Mouse (Mus musculus) G1E (cell line): ENCODE results near the gene Olfr105-ps. TPM values are rescaled to one million over a fixed set of nuclear protein-coding genes. Genes with fewer than 3 reads are reported as not detected.

Source experiments
- ATAC-seq: 2 replicates; pipeline ENCODE4 v1.8.0; 2016; ENCODE audit warnings: mild to moderate bottlenecking; ENCODE audit not compliant: insufficient number of reproducible peaks, poor library complexity, low FRiP score, severe bottlenecking; ENCODE audit errors: extremely low read depth
- DNase-seq: peaks from one replicate; pipeline ENCODE4 v3.0.0; 2012; ENCODE audit warnings: low spot score
- H3K27me3 ChIP-seq: 2 replicates; pipeline ENCODE4 v1.6.1; 2012; ENCODE audit warnings: mild to moderate bottlenecking, low read length, inconsistent platforms; ENCODE audit not compliant: insufficient read depth
- H3K36me3 ChIP-seq: replicated peaks from 2 replicates; pipeline ENCODE3; 2012; ENCODE audit warnings: mild to moderate bottlenecking, inconsistent platforms
- H3K4me1 ChIP-seq: 2 replicates; pipeline ENCODE4 v1.6.1; 2012; ENCODE audit warnings: low read depth, low read length, inconsistent platforms, mixed read lengths; ENCODE audit not compliant: insufficient read depth
- H3K4me3 ChIP-seq: 2 replicates; pipeline ENCODE4 v1.5.1; 2012; ENCODE audit warnings: low read depth, mild to moderate bottlenecking, inconsistent platforms, low read length, moderate library complexity, mixed read lengths
- H3K9me3 ChIP-seq: replicated peaks from 2 replicates; pipeline ENCODE4 v1.6.1; 2012; ENCODE audit warnings: inconsistent platforms
- CTCF ChIP-seq: IDR thresholded peaks from 2 replicates; pipeline ENCODE4 v1.5.1; 2012; ENCODE audit warnings: low read depth, low read length, inconsistent platforms, mixed read lengths
- GATA1 ChIP-seq: IDR thresholded peaks from 2 replicates; pipeline ENCODE4 v1.6.1; 2012; ENCODE audit warnings: borderline replicate concordance, low read length, inconsistent platforms, mixed read lengths
- GATA2 ChIP-seq: IDR thresholded peaks from 2 replicates; pipeline ENCODE4 v1.6.1; 2012; ENCODE audit warnings: low read depth, low read length, inconsistent platforms, borderline replicate concordance
- POLR2AphosphoS5 ChIP-seq: IDR thresholded peaks from 2 replicates; pipeline ENCODE4 v1.6.1; 2012; ENCODE audit warnings: low read depth, low read length, inconsistent platforms; ENCODE audit not compliant: insufficient replicate concordance
- TAL1 ChIP-seq: conservative IDR thresholded peaks from 2 replicates; pipeline ENCODE4 v1.6.1; 2012; ENCODE audit warnings: low read depth, low read length, inconsistent platforms, mixed read lengths
- polyA plus RNA-seq: library from polyadenylated mRNA; stranded (reverse); fragments of >175 nt; gene quantifications from 2 replicates; pipeline ENCODE4 v1.2.3, GENCODE M21; 2012
- total RNA-seq, 2 experiments: library from RNA; stranded (forward) in 1 of 2; stranded (reverse) in 1 of 2; fragments of 200-1000 nt in 1 of 2; fragments of >200 nt in 1 of 2; fragmentation: Nextera tagmentation in 1 of 2; gene quantifications; 2 replicates each; pipeline ENCODE4 v1.2.3; 2014 to 2017

The Olfr105-ps gene
- not detected in 2 replicates for total RNA-seq (2014; fragmentation: Nextera tagmentation)
- total RNA-seq (2017): 0.06 and 0.11 TPM in 2 replicates
- polyA plus RNA-seq: not detected in 2 replicates

- TF ChIP-seq GATA2: no peak
- no peak for TF ChIP-seq TAL1
- no peak for TF ChIP-seq GATA1
- TF ChIP-seq POLR2AphosphoS5: no peak
- TF ChIP-seq CTCF: no peak
- no peak for ATAC-seq
Observed at GRCm38 (mm10) chr17:37378733-37379132, at the start of gene Olfr105-ps. Gene Olfr105-ps, plus strand, starts transcription at chr17:37379033.

DNA sequence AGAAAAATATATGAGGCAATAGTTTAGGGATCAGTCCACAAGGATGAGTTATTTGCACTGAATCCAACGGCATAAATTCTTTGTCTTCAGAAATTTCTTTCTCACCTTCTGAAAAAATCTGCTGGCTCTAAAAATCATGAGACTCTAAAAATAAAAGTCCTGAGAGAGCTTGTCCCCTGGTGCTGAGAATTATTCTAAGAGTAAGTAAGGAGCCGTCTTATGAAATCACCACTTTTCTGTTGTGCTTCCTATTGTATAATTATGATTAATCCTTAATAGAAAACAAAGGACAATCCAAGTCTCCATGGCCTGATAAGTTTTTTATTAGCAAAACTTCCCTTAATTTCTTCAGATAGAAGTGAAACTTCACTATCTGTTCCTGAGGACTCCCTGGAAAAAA, 39.2 kb upstream of the Olfr105-ps start, which contains the start of gene Olfr103:
Gene Olfr103, minus strand, starts transcription at position 101 of the 400 bp plus-strand sequence.
- Histone ChIP-seq H3K9me3 (no peaks in the 10 kb centered on the region), H3K36me3 (no peaks in the 10 kb centered on the region), H3K27me3 (no peaks in the 10 kb centered on the region), H3K4me1 (no peaks in the 10 kb centered on the region), H3K4me3 (no peak within 1 kb of the TSS)
- DNase-seq (no peak), ATAC-seq (no peak)
- TF ChIP-seq CTCF: no peak
- no peak for TF ChIP-seq GATA1
- TF ChIP-seq TAL1: no peak
- TF ChIP-seq GATA2: no peak
- TF ChIP-seq POLR2AphosphoS5: no peak

More at GRCm38 (mm10) chr17:37378733-37379132, at the start of gene Olfr105-ps:
- no peaks in the 10 kb centered on the region for H3K4me1 ChIP-seq
- H3K4me3 ChIP-seq: no peak within 1 kb of the TSS
- H3K36me3 ChIP-seq: no peaks in the 10 kb centered on the region
- no peak for DNase-seq
- no peaks in the 10 kb centered on the region; the same call in 1 of the 2 replicates for H3K9me3 ChIP-seq
- H3K27me3 ChIP-seq: no peaks in the 10 kb centered on the region

DNA sequence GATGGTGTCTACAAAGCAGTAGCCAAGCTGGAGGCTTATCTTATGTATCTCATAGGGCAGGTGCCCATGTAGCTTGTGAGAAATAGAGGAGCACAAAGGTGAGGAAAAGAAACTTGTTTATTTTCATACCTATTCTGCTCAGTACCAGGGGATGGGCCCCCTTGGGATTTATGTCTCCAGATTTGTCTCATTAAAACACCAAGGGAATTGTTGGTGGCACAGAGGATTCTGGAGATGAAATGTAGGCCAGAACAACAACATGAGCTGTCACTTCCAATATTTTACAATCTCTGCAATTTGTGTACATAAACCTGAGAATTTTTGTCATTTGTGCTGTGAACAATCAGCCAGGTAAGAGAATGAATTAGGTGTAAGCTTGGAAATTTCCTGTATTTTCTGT, 19.6 kb upstream of the Olfr105-ps start, which contains the start of gene Olfr104-ps:
Gene Olfr104-ps, plus strand, starts transcription at position 301 of the 400 bp plus-strand sequence.
- TF ChIP-seq CTCF (no peak), GATA1 (no peak)

DNA sequence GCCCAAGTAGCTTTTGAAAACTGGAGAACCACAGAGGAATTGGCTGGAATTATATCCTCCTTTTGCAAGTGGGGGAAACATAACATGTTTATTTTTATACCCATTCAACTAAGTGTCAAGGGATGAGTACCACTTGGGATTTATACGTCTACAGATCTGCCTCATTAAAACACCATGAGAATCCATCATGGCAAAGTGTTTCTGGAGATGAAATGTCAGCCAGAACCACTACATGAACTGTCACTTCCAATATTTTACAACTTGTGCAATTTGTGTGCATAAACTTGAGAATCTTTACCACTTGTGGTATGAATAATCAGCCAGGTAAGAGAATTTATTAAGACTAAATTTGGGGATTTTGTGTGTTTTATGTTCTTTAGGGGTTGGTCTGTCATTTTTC, 11.3 kb downstream of the Olfr105-ps start, which contains the start of gene Olfr106-ps:
Gene Olfr106-ps, plus strand, starts transcription at position 301 of the 400 bp plus-strand sequence.
- Histone ChIP-seq H3K4me1 (no peaks in the 10 kb centered on the region), H3K36me3 (no peaks in the 10 kb centered on the region), H3K9me3 (0 out of 2 replicates have a peak, but pooled peaks cover 2% of the 10 kb centered on the region), H3K27me3 (no peaks in the 10 kb centered on the region), H3K4me3 (no peak within 1 kb of the TSS)
- TF ChIP-seq POLR2AphosphoS5: no peak
- DNase-seq: no peak
- ATAC-seq: no peak

More for the DNA sequence above, 19.6 kb upstream of the Olfr105-ps start, which contains the start of gene Olfr104-ps:
- Histone ChIP-seq H3K4me3 (no peak within 1 kb of the TSS), H3K9me3 (no peaks in the 10 kb centered on the region), H3K27me3 (no peaks in the 10 kb centered on the region), H3K4me1 (no peaks in the 10 kb centered on the region), H3K36me3 (no peaks in the 10 kb centered on the region)
- DNase-seq (no peak), ATAC-seq (no peak)

GRCm38 (mm10) chr17:37398926-37399325, 20.1 kb downstream of the Olfr105-ps start, which contains the start of gene Olfr107:
Gene Olfr107, plus strand, starts transcription at chr17:37399226.
- H3K4me3 ChIP-seq: no peak within 1 kb of the TSS
- no peak for TF ChIP-seq GATA2
- TF ChIP-seq CTCF: no peak
- no peak for TF ChIP-seq POLR2AphosphoS5
- TF ChIP-seq GATA1: no peak
- TF ChIP-seq TAL1: no peak
- H3K4me1 ChIP-seq: no peaks in the 10 kb centered on the region
- ATAC-seq (no peak), DNase-seq (no peak)
- no peaks in the 10 kb centered on the region for H3K36me3 ChIP-seq
- no peaks in the 10 kb centered on the region for H3K27me3 ChIP-seq
- H3K9me3 ChIP-seq: no peaks in the 10 kb centered on the region

DNA sequence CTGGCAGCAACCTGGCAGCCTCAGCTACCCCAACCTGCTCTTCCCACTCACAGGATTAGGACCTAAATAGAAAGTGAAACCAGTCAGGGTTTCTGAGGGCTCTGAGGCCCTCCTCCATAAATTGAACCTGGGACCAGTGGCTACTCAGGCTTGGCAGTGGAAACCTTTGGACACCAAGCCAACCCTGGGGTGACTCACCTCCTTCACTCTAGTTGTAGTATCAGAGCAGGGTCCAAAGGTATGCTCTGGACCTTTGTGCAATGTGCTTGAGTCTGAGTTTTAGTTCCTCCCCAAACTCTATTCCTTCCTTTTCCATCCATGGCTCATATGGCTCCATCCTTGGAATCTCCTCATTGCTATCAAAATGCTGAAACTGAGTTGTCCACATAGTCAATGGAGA, 34.5 kb downstream of the Olfr105-ps start:
- TF ChIP-seq GATA1 (no peak), GATA2 (no peak), TAL1 (no peak), POLR2AphosphoS5 (no peak), CTCF (no peak)
- Histone ChIP-seq H3K27me3 (no peaks in the 10 kb centered on the region), H3K9me3 (peaks cover 19% of the 10 kb centered on the region), H3K4me1 (no peaks in the 10 kb centered on the region), H3K4me3 (no peak overlapping the region), H3K36me3 (no peaks in the 10 kb centered on the region)
- DNase-seq: no peak
- no peak for ATAC-seq

Other genes with a start within 250 kb of the Olfr105-ps start
Only the 20 nearest of the 25 such genes appear.
- gene Ubd, start 185.1 kb upstream of the Olfr105-ps start, total RNA-seq (2014; fragmentation: Nextera tagmentation): not detected in 2 replicates
- not detected in 2 replicates for gene Ubd, start 185.1 kb upstream of the Olfr105-ps start, total RNA-seq (2017)
- gene Ubd, start 185.1 kb upstream of the Olfr105-ps start, polyA plus RNA-seq: not detected in 2 replicates
- not detected in 2 replicates for gene Olfr94, start 178.0 kb upstream of the Olfr105-ps start, total RNA-seq (2014; fragmentation: Nextera tagmentation)
- 0.06 and 0.11 TPM in 2 replicates for gene Olfr94, start 178.0 kb upstream of the Olfr105-ps start, total RNA-seq (2017)
- gene Olfr94, start 178.0 kb upstream of the Olfr105-ps start, polyA plus RNA-seq: not detected in 2 replicates
- gene Olfr95, start 165.9 kb upstream of the Olfr105-ps start, total RNA-seq (2014; fragmentation: Nextera tagmentation): not detected in 2 replicates
- under 0.01 and 0.05 TPM in 2 replicates for gene Olfr95, start 165.9 kb upstream of the Olfr105-ps start, total RNA-seq (2017)
- gene Olfr95, start 165.9 kb upstream of the Olfr105-ps start, polyA plus RNA-seq: not detected in 2 replicates
- gene Olfr96, start 158.9 kb upstream of the Olfr105-ps start, total RNA-seq (2014; fragmentation: Nextera tagmentation): not detected in 2 replicates
- 0.06 TPM in 1 of 2 replicates, not detected in the other for gene Olfr96, start 158.9 kb upstream of the Olfr105-ps start, total RNA-seq (2017)
- not detected in 2 replicates for gene Olfr96, start 158.9 kb upstream of the Olfr105-ps start, polyA plus RNA-seq
- gene Olfr97, start 141.7 kb upstream of the Olfr105-ps start, total RNA-seq (2014; fragmentation: Nextera tagmentation): not detected in 2 replicates
- 0.11 and 0.35 TPM in 2 replicates for gene Olfr97, start 141.7 kb upstream of the Olfr105-ps start, total RNA-seq (2017)
- gene Olfr97, start 141.7 kb upstream of the Olfr105-ps start, polyA plus RNA-seq: not detected in 2 replicates
- gene Olfr98, start 115.3 kb upstream of the Olfr105-ps start, total RNA-seq (2014; fragmentation: Nextera tagmentation): not detected in 2 replicates
- not detected in 2 replicates for gene Olfr98, start 115.3 kb upstream of the Olfr105-ps start, total RNA-seq (2017)
- not detected in 2 replicates for gene Olfr98, start 115.3 kb upstream of the Olfr105-ps start, polyA plus RNA-seq
- gene H2-M3, start 108.8 kb upstream of the Olfr105-ps start, total RNA-seq (2014; fragmentation: Nextera tagmentation): not detected in 2 replicates
- not detected in 2 replicates for gene H2-M3, start 108.8 kb upstream of the Olfr105-ps start, total RNA-seq (2017)
- gene H2-M3, start 108.8 kb upstream of the Olfr105-ps start, polyA plus RNA-seq: not detected in 2 replicates
- not detected in 2 replicates for gene Olfr99, start 95.6 kb upstream of the Olfr105-ps start, total RNA-seq (2014; fragmentation: Nextera tagmentation)
- gene Olfr99, start 95.6 kb upstream of the Olfr105-ps start, total RNA-seq (2017): not detected in 2 replicates
- not detected in 2 replicates for gene Olfr99, start 95.6 kb upstream of the Olfr105-ps start, polyA plus RNA-seq
- gene Olfr101, start 74.7 kb upstream of the Olfr105-ps start, total RNA-seq (2014; fragmentation: Nextera tagmentation): not detected in 2 replicates
- 0.05 and 0.12 TPM in 2 replicates for gene Olfr101, start 74.7 kb upstream of the Olfr105-ps start, total RNA-seq (2017)
- not detected in 2 replicates for gene Olfr101, start 74.7 kb upstream of the Olfr105-ps start, polyA plus RNA-seq
- gene Olfr102, start 62.0 kb upstream of the Olfr105-ps start, total RNA-seq (2014; fragmentation: Nextera tagmentation): not detected in 2 replicates
- gene Olfr102, start 62.0 kb upstream of the Olfr105-ps start, total RNA-seq (2017): 0.12 TPM in 1 of 2 replicates, not detected in the other
- gene Olfr102, start 62.0 kb upstream of the Olfr105-ps start, polyA plus RNA-seq: not detected in 2 replicates
- not detected in 2 replicates for gene Olfr103, start 39.3 kb upstream of the Olfr105-ps start, total RNA-seq (2014; fragmentation: Nextera tagmentation)
- gene Olfr103, start 39.3 kb upstream of the Olfr105-ps start, total RNA-seq (2017): 0.05 TPM in 1 of 2 replicates, not detected in the other
- not detected in 2 replicates for gene Olfr103, start 39.3 kb upstream of the Olfr105-ps start, polyA plus RNA-seq
- gene Olfr104-ps, start 19.5 kb upstream of the Olfr105-ps start, total RNA-seq (2014; fragmentation: Nextera tagmentation): not detected in 2 replicates
- gene Olfr104-ps, start 19.5 kb upstream of the Olfr105-ps start, total RNA-seq (2017): 0.06 and 0.16 TPM in 2 replicates
- gene Olfr104-ps, start 19.5 kb upstream of the Olfr105-ps start, polyA plus RNA-seq: not detected in 2 replicates
- not detected in 2 replicates for gene Olfr106-ps, start 11.4 kb downstream of the Olfr105-ps start, total RNA-seq (2014; fragmentation: Nextera tagmentation)
- not detected in 2 replicates for gene Olfr106-ps, start 11.4 kb downstream of the Olfr105-ps start, total RNA-seq (2017)
- not detected in 2 replicates for gene Olfr106-ps, start 11.4 kb downstream of the Olfr105-ps start, polyA plus RNA-seq
- not detected in 2 replicates for gene Olfr107, start 20.2 kb downstream of the Olfr105-ps start, total RNA-seq (2014; fragmentation: Nextera tagmentation)
- gene Olfr107, start 20.2 kb downstream of the Olfr105-ps start, total RNA-seq (2017): 0.06 and 0.16 TPM in 2 replicates
- not detected in 2 replicates for gene Olfr107, start 20.2 kb downstream of the Olfr105-ps start, polyA plus RNA-seq
- gene Olfr108, start 66.4 kb downstream of the Olfr105-ps start, total RNA-seq (2014; fragmentation: Nextera tagmentation): not detected in 2 replicates
- 0.11 TPM in 1 of 2 replicates, not detected in the other for gene Olfr108, start 66.4 kb downstream of the Olfr105-ps start, total RNA-seq (2017)
- gene Olfr108, start 66.4 kb downstream of the Olfr105-ps start, polyA plus RNA-seq: not detected in 2 replicates
- gene Olfr109, start 79.9 kb downstream of the Olfr105-ps start, total RNA-seq (2014; fragmentation: Nextera tagmentation): not detected in 2 replicates
- 0.05 and 0.06 TPM in 2 replicates for gene Olfr109, start 79.9 kb downstream of the Olfr105-ps start, total RNA-seq (2017)
- not detected in 2 replicates for gene Olfr109, start 79.9 kb downstream of the Olfr105-ps start, polyA plus RNA-seq
- gene H2-M2, start 104.5 kb downstream of the Olfr105-ps start, total RNA-seq (2014; fragmentation: Nextera tagmentation): not detected in 2 replicates
- not detected in 2 replicates for gene H2-M2, start 104.5 kb downstream of the Olfr105-ps start, total RNA-seq (2017)
- not detected in 2 replicates for gene H2-M2, start 104.5 kb downstream of the Olfr105-ps start, polyA plus RNA-seq
- gene Olfr110, start 113.4 kb downstream of the Olfr105-ps start, total RNA-seq (2014; fragmentation: Nextera tagmentation): not detected in 2 replicates
- gene Olfr110, start 113.4 kb downstream of the Olfr105-ps start, total RNA-seq (2017): not detected in 2 replicates
- gene Olfr110, start 113.4 kb downstream of the Olfr105-ps start, polyA plus RNA-seq: not detected in 2 replicates
- gene Olfr111, start 129.0 kb downstream of the Olfr105-ps start, total RNA-seq (2014; fragmentation: Nextera tagmentation): not detected in 2 replicates
- gene Olfr111, start 129.0 kb downstream of the Olfr105-ps start, total RNA-seq (2017): 0.12 TPM in 1 of 2 replicates, not detected in the other
- gene Olfr111, start 129.0 kb downstream of the Olfr105-ps start, polyA plus RNA-seq: not detected in 2 replicates
- gene Olfr112, start 190.4 kb downstream of the Olfr105-ps start, total RNA-seq (2014; fragmentation: Nextera tagmentation): not detected in 2 replicates
- 0.05 and 0.12 TPM in 2 replicates for gene Olfr112, start 190.4 kb downstream of the Olfr105-ps start, total RNA-seq (2017)
- gene Olfr112, start 190.4 kb downstream of the Olfr105-ps start, polyA plus RNA-seq: not detected in 2 replicates